Comparison of ENCODE assay signal across 9 mouse cellular contexts in genomic region chr7:121936861-121937630, GRCm38 (mm10). TPM values are rescaled to one million over a fixed set of nuclear protein-coding genes. Genes with fewer than 3 reads are reported as not detected.
A peak's percentile ranks its signal among the peaks of the same experiment; 100 is the strongest.
DNase-seq lines count a peak whose midpoint lies in the region; ATAC-seq and TF ChIP-seq lines count a peak whose summit lies in the region.
"Had no signal": no experiment of that assay in that cellular context is flagged by ENCODE, and none has a peak within 500 bp of the region (broad histone marks: within the 10 kb centered on the region; RNA-seq: fewer than 3 reads in every experiment).

No protein-coding gene starts in this region.

- DNase-seq in kidney, adult 2 months = no peak
- DNase-seq in kidney, postnatal 4 days = no peak
- DNase-seq in right cerebral cortex, adult 18-20 months = peak; percentile 18
- no peak for DNase-seq in right cerebral cortex, postnatal 14 days
- peak; percentile 95 to 97 for DNase-seq in cerebellum, postnatal 10 days
- DNase-seq in hindbrain, postnatal 0 days (ENCODE audit: low spot score) = peak; percentile 76
- DNase-seq in lung, postnatal 14 days = no peak
- DNase-seq: adrenal gland, adult 8-10 months had no signal

- H3K4me1 ChIP-seq in kidney, adult 2 months (ENCODE audit: control insufficient read depth, insufficient read depth, low read length) = peaks cover 11% of the 10 kb centered on the region
- peaks cover 14% of the 10 kb centered on the region for H3K4me1 ChIP-seq in hindbrain, postnatal 0 days (ENCODE audit: insufficient read depth, low read length)

- no peak for TF ChIP-seq CTCF in kidney, adult 2 months (conservative IDR thresholded peaks at IDR 0.05; ENCODE audit: insufficient read depth, insufficient read length, low read depth, low read length)
- TF ChIP-seq CTCF in hindbrain, postnatal 0 days (IDR thresholded peaks at IDR 0.05; ENCODE audit: low read depth) = no peak

- peak overlapping the region; percentile 17 for H3K27ac ChIP-seq in kidney, adult 2 months (ENCODE audit: insufficient read depth, low read depth, low read length)
- H3K27ac ChIP-seq in hindbrain, postnatal 0 days = peak overlapping the region; percentile 78
- H3K27ac ChIP-seq: limb, embryonic 15.5 days had no signal

- H3K36me3 ChIP-seq in kidney, adult 2 months (ENCODE audit: control insufficient read depth, insufficient read depth, low read length) = no peaks in the 10 kb centered on the region
- H3K36me3 ChIP-seq in hindbrain, postnatal 0 days (ENCODE audit: insufficient read depth, low read length) = no peaks in the 10 kb centered on the region

- WGBS in kidney, adult 2 months = 82% methylated on average over 14 of the region's 14 CpGs
- WGBS in hindbrain, postnatal 0 days = 41% methylated on average over 14 of the region's 14 CpGs

- H3K4me2 ChIP-seq in hindbrain, postnatal 0 days (ENCODE audit: low read depth, low read length) = no peak overlapping the region
- H3K4me2 ChIP-seq: limb, embryonic 15.5 days had no signal

- ATAC-seq in hindbrain, postnatal 0 days = peak; percentile 73

- no peaks in the 10 kb centered on the region for H3K27me3 ChIP-seq in kidney, adult 2 months (replicated peaks; ENCODE audit: control insufficient read depth, insufficient read depth, low read length)
- H3K27me3 ChIP-seq in hindbrain, postnatal 0 days (ENCODE audit: insufficient read depth, low read length) = no peaks in the 10 kb centered on the region
- H3K27me3 ChIP-seq: limb, embryonic 15.5 days had no signal

- H3K4me3 ChIP-seq in kidney, adult 2 months (ENCODE audit: insufficient read depth, low read depth, low read length) = no peak overlapping the region
- H3K4me3 ChIP-seq in hindbrain, postnatal 0 days (ENCODE audit: low read length) = no peak overlapping the region
- H3K4me3 ChIP-seq: limb, embryonic 15.5 days had no signal

- no peak for TF ChIP-seq POLR2A in kidney, adult 2 months (IDR thresholded peaks at IDR 0.05; ENCODE audit: low read depth, low read length)

- H3K9ac ChIP-seq in hindbrain, postnatal 0 days (replicated peaks; ENCODE audit: low read length) = no peak overlapping the region
- H3K9ac ChIP-seq: limb, embryonic 15.5 days had no signal

- H3K9me3 ChIP-seq in hindbrain, postnatal 0 days (ENCODE audit: low read length) = no peaks in the 10 kb centered on the region
- H3K9me3 ChIP-seq: limb, embryonic 15.5 days had no signal

RNA-seq across cellular contexts. Expression of gene Cog7, which starts 44.5 kb away (rescaled TPM):
- polyA plus RNA-seq in kidney, adult 2 months (2012; rRNA removed) = 39.9 and 41.7 TPM in 2 replicates
- 38.1 and 39.0 TPM in 2 replicates for total RNA-seq in hindbrain, postnatal 0 days (2014; rRNA removed)
- 32.2 and 34.2 TPM in 2 replicates for polyA plus RNA-seq in hindbrain, postnatal 0 days (2015; fragmentation: Nextera tagmentation; extraction: Ambion mirVana)

Comparison
In these comparisons a context has a peak if more than half of its experiments do, and no peak if none do; other contexts are left out.
1. DNase-seq: peak in right cerebral cortex, adult 18-20 months (single experiment), cerebellum, postnatal 10 days (2 of 2) and hindbrain, postnatal 0 days (single experiment); none in kidney, adult 2 months (single experiment), kidney, postnatal 4 days (0 of 2), right cerebral cortex, postnatal 14 days (single experiment) and lung, postnatal 14 days (single experiment).